Mouse (Mus musculus) thymus, adult 2 months (tissue): Measurements from ENCODE around the gene Ppfia3. TPM values are rescaled to one million over a fixed set of nuclear protein-coding genes. Genes with fewer than 3 reads are reported as not detected.
"Not testable (repeated sequence)": the region's sequence is repeated elsewhere in the genome, so short reads cannot be mapped to it uniquely, and the experiment has no call there.

Source experiments
- DNase-seq: peaks from one replicate; pipeline ENCODE4 v3.0.0; 2021
- H3K27ac ChIP-seq: fragments of 200-500 bp; 2 replicates; pipeline ENCODE4 v1.5.1; 2012; ENCODE audit warnings: low read length, control low read depth; ENCODE audit not compliant: control insufficient read depth, insufficient read depth
- H3K27me3 ChIP-seq: fragments of 200-500 bp; 2 replicates; pipeline ENCODE4 v1.6.1; 2012; ENCODE audit warnings: mild to moderate bottlenecking, low read length, moderate library complexity, mixed read lengths; ENCODE audit not compliant: control insufficient read depth, insufficient read depth
- H3K36me3 ChIP-seq: fragments of 200-500 bp; 2 replicates; pipeline ENCODE4 v1.6.1; 2012; ENCODE audit warnings: mild to moderate bottlenecking, low read length, moderate library complexity; ENCODE audit not compliant: control insufficient read depth, insufficient read depth
- H3K4me1 ChIP-seq: fragments of 200-500 bp; replicated peaks from 2 replicates; pipeline ENCODE4 v1.6.1; 2012; ENCODE audit warnings: low read length; ENCODE audit not compliant: control insufficient read depth, insufficient read depth
- H3K4me3 ChIP-seq: fragments of 200-500 bp; 2 replicates; pipeline ENCODE4 v1.5.1; 2012; ENCODE audit warnings: mild to moderate bottlenecking, low read length, control low read depth, moderate library complexity; ENCODE audit not compliant: control insufficient read depth, insufficient read depth
- CTCF ChIP-seq: fragments of 200-500 bp; IDR thresholded peaks from 2 replicates; pipeline ENCODE4 v1.5.1; 2012; ENCODE audit warnings: mild to moderate bottlenecking, control low read depth, low read length, moderate library complexity, borderline replicate concordance; ENCODE audit not compliant: control insufficient read depth, poor library complexity, insufficient read depth; ENCODE audit errors: extremely low read depth
- POLR2A ChIP-seq: fragments of 200-500 bp; IDR thresholded peaks from 2 replicates; pipeline ENCODE4 v1.6.1; 2012; ENCODE audit warnings: mild to moderate bottlenecking, low read length, control low read depth, moderate library complexity; ENCODE audit not compliant: control insufficient read depth, poor library complexity, insufficient read depth; ENCODE audit errors: extremely low read depth
- WGBS: fragments of 180-500 bp; shearing (Covaris S2); methylation state at CpG from one replicate; pipeline ENCODE4 v1.1.7; 2018; 5-methylcytosine and 5-hydroxymethylcytosine counted together
- polyA plus RNA-seq: library from polyadenylated mRNA; depleted of rRNA; stranded (reverse); fragments of >200 nt; gene quantifications from 2 replicates; pipeline ENCODE4 v1.2.3, GENCODE M21; 2012

Ppfia3 gene
- polyA plus RNA-seq, 1 experiment = 0.65 TPM

DNA sequence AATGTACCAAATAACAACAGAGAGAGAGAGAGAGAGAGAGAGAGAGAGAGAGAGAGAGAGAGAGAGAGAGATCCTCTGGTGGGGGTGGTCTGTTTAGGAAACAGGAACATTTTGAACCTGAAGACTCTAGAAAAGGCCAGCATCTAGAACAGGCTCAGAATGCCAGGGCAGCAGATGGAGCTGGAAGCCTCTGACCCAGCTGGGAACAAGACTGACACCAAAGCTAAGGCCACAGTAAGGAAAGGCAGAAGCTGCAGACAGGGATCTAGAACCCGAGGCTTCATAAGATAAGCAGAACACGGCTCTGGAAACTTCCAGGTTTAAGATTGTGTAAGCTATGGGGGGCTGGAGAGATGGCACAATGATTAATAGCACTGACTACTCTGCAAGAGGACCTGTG is 2.8 kb downstream of the Ppfia3 start:
- H3K27me3 ChIP-seq = peaks cover 23% of the 10 kb centered on the region
- H3K4me1 ChIP-seq = peaks cover 24% of the 10 kb centered on the region
- no peak for DNase-seq
- H3K36me3 ChIP-seq = no peaks in the 10 kb centered on the region
- WGBS = 73% methylated on average over 2 of the region's 2 CpGs
- H3K4me3 ChIP-seq = no peak overlapping the region
- H3K27ac ChIP-seq = no peak overlapping the region
- no peak for TF ChIP-seq CTCF

GRCm38 (mm10) chr7:45362801-45363200 is 4.0 kb downstream of the Ppfia3 start:
- TF ChIP-seq POLR2A (no peak), CTCF (no peak)
- H3K4me3 ChIP-seq = no peak overlapping the region
- H3K36me3 ChIP-seq = no peaks in the 10 kb centered on the region
- 11% methylated on average over 13 of the region's 13 CpGs for WGBS
- H3K27ac ChIP-seq = no peak overlapping the region
- peaks cover 18% of the 10 kb centered on the region for H3K4me1 ChIP-seq
- DNase-seq = peak; percentile 44
- H3K27me3 ChIP-seq = peaks cover 23% of the 10 kb centered on the region

- TF ChIP-seq CTCF (no peak), POLR2A (0 out of 2 replicates have a peak, but pooled peaks have one; percentile 17)
- peaks cover 20% of the 10 kb centered on the region for H3K27me3 ChIP-seq
- 1% methylated on average over 43 of the region's 43 CpGs for WGBS
- H3K4me3 ChIP-seq = peak overlapping the region; percentile 28
- no peak overlapping the region for H3K27ac ChIP-seq
- no peaks in the 10 kb centered on the region for H3K36me3 ChIP-seq
- peaks cover 10% of the 10 kb centered on the region for H3K4me1 ChIP-seq
- DNase-seq = peak; percentile 70
Measured at GRCm38 (mm10) chr7:45361243-45361804, 5.5 kb downstream of the Ppfia3 start.

- Histone ChIP-seq H3K27ac (no peak overlapping the region), H3K4me3 (no peak overlapping the region), H3K27me3 (peaks cover 15% of the 10 kb centered on the region), H3K4me1 (peaks cover 8% of the 10 kb centered on the region), H3K36me3 (no peaks in the 10 kb centered on the region)
- TF ChIP-seq POLR2A (no peak), CTCF (no peak)
- 60% methylated on average over 18 of the region's 18 CpGs for WGBS
- no peak for DNase-seq
Measured at GRCm38 (mm10) chr7:45360404-45361125, 6.3 kb downstream of the Ppfia3 start.

GRCm38 (mm10) chr7:45359081-45359480 is 7.7 kb downstream of the Ppfia3 start:
- not testable (repeated sequence) for H3K27ac ChIP-seq, H3K4me3 ChIP-seq, DNase-seq, H3K4me1 ChIP-seq, H3K36me3 ChIP-seq
- H3K27me3 ChIP-seq = peaks cover 14% of the 10 kb centered on the region; the same call in 1 of the 2 replicates
- 73% methylated on average over 11 of the region's 11 CpGs for WGBS

- DNase-seq = no peak
- Histone ChIP-seq H3K4me1 (0 out of 2 replicates have a peak, but pooled peaks cover under 1% of the 10 kb centered on the region), H3K27me3 (peaks cover 3% of the 10 kb centered on the region; the same call in 1 of the 2 replicates), H3K4me3 (no peak overlapping the region), H3K36me3 (no peaks in the 10 kb centered on the region), H3K27ac (no peak overlapping the region)
- TF ChIP-seq CTCF (no peak), POLR2A (no peak)
- WGBS = 65% methylated on average over 13 of the region's 13 CpGs
Measured at GRCm38 (mm10) chr7:45356087-45356486, 10.7 kb downstream of the Ppfia3 start.
